Mouse (Mus musculus) heart, postnatal 0 days (tissue): ENCODE measurements at regions not wholly inside any gene's neighbourhood (a gene's known extent, or its start where the extent isn't known, plus 50 kb on each side); places are given as distances from the start of the nearest gene placed in this dataset.

Experiments
- ATAC-seq: fragments of 200-750 bp; cut with Nextera tagmentation; 2 replicates; pipeline ENCODE4 v1.8.0; 2017; ENCODE audit warnings: low read depth, moderate number of reproducible peaks, moderate library complexity; ENCODE audit not compliant: insufficient read depth
- DNase-seq: peaks from one replicate; pipeline ENCODE4 v3.0.0-alpha.2; 2016; ENCODE audit warnings: low spot score
- H3K27ac ChIP-seq: fragments of 300-500 bp; sonication (generic); 2 replicates; pipeline ENCODE4 v1.5.1; 2014; ENCODE audit warnings: low read depth, mild to moderate bottlenecking
- H3K27me3 ChIP-seq: fragments of 300-500 bp; sonication (generic); 2 replicates; pipeline ENCODE4 v1.6.1; 2014; ENCODE audit warnings: low read length, mixed read lengths; ENCODE audit not compliant: control insufficient read depth, insufficient read depth
- H3K36me3 ChIP-seq: fragments of 300-500 bp; sonication (generic); replicated peaks from 2 replicates; pipeline ENCODE4 v1.6.1; 2014; ENCODE audit warnings: low read length, mixed read lengths; ENCODE audit not compliant: control insufficient read depth, insufficient read depth
- H3K4me1 ChIP-seq: fragments of 300-500 bp; sonication (generic); 2 replicates; pipeline ENCODE4 v1.6.1; 2014; ENCODE audit warnings: antibody characterized with exemption; ENCODE audit not compliant: control insufficient read depth, insufficient read depth
- H3K4me2 ChIP-seq: fragments of 300-500 bp; sonication (generic); 2 replicates; pipeline ENCODE4 v1.6.1; 2014; ENCODE audit warnings: low read depth, mild to moderate bottlenecking, low read length, moderate library complexity
- H3K4me3 ChIP-seq: fragments of 300-500 bp; sonication (generic); 2 replicates; pipeline ENCODE4 v1.5.1; 2014; ENCODE audit warnings: low read depth, low read length
- H3K9ac ChIP-seq: fragments of 300-500 bp; sonication (generic); replicated peaks from 2 replicates; pipeline ENCODE4 v1.6.1; 2014; ENCODE audit warnings: low read depth, low read length, mixed read lengths
- H3K9me3 ChIP-seq: fragments of 300-500 bp; sonication (generic); replicated peaks from 2 replicates; pipeline ENCODE4 v1.6.1; 2016; ENCODE audit warnings: low read length; ENCODE audit not compliant: control insufficient read depth
- CTCF ChIP-seq: IDR thresholded peaks from 2 replicates; pipeline ENCODE4 v1.5.1; 2016; ENCODE audit warnings: antibody characterized with exemption, control low read depth, low read depth
- EP300 ChIP-seq: IDR thresholded peaks from 2 replicates; pipeline ENCODE4 v1.6.1; 2016; ENCODE audit warnings: antibody characterized with exemption, low read depth
- WGBS: fragments of 180-500 bp; shearing (Covaris S2); extraction: QIAGEN DNeasy Blood & Tissue Kit; methylation state at CpG from one replicate; pipeline ENCODE4 v1.1.7; 2014; 5-methylcytosine and 5-hydroxymethylcytosine counted together

- Histone ChIP-seq H3K9me3 (no peaks in the 10 kb centered on the region), H3K9ac (no peak overlapping the region), H3K4me1 (no peaks in the 10 kb centered on the region), H3K27me3 (no peaks in the 10 kb centered on the region), H3K4me3 (no peak overlapping the region), H3K36me3 (no peaks in the 10 kb centered on the region), H3K27ac (no peak overlapping the region), H3K4me2 (no peak overlapping the region)
- 63% methylated on average over 3 of the region's 3 CpGs for WGBS
- DNase-seq (no peak), ATAC-seq (no peak)
- TF ChIP-seq CTCF, result no peak
- no peak for TF ChIP-seq EP300
Observed at GRCm38 (mm10) chr3:54048091-54048670, 107.7 kb upstream of the Trpc4 start.

- Histone ChIP-seq H3K9ac (no peak overlapping the region), H3K9me3 (no peaks in the 10 kb centered on the region), H3K27me3 (no peaks in the 10 kb centered on the region), H3K4me1 (no peaks in the 10 kb centered on the region), H3K27ac (no peak overlapping the region), H3K36me3 (no peaks in the 10 kb centered on the region), H3K4me3 (no peak overlapping the region), H3K4me2 (no peak overlapping the region)
- no peak for TF ChIP-seq CTCF
- TF ChIP-seq EP300, result no peak
- ATAC-seq (no peak), DNase-seq (peak; percentile 8)
- WGBS, result 51% methylated on average over 4 of the region's 4 CpGs
Observed at GRCm38 (mm10) chr3:54027365-54027764, 128.5 kb upstream of the Trpc4 start.

GRCm38 (mm10) chr3:54020196-54020595 is 135.6 kb upstream of the Trpc4 start:
- TF ChIP-seq EP300, result no peak
- TF ChIP-seq CTCF, result no peak
- H3K9me3 ChIP-seq, result no peaks in the 10 kb centered on the region
- no peak overlapping the region for H3K27ac ChIP-seq
- H3K36me3 ChIP-seq, result no peaks in the 10 kb centered on the region
- DNase-seq (no peak), ATAC-seq (no peak)
- no peak overlapping the region for H3K9ac ChIP-seq
- 74% methylated on average over 4 of the region's 4 CpGs for WGBS
- H3K27me3 ChIP-seq, result no peaks in the 10 kb centered on the region
- H3K4me3 ChIP-seq, result no peak overlapping the region
- H3K4me1 ChIP-seq, result no peaks in the 10 kb centered on the region
- H3K4me2 ChIP-seq, result no peak overlapping the region

- ATAC-seq (no peak), DNase-seq (no peak)
- Histone ChIP-seq H3K9me3 (no peaks in the 10 kb centered on the region), H3K9ac (no peak overlapping the region), H3K27ac (no peak overlapping the region), H3K4me2 (no peak overlapping the region), H3K27me3 (no peaks in the 10 kb centered on the region), H3K4me3 (no peak overlapping the region), H3K36me3 (no peaks in the 10 kb centered on the region), H3K4me1 (no peaks in the 10 kb centered on the region)
- TF ChIP-seq CTCF (no peak), EP300 (no peak)
- WGBS, result 24% methylated on average over 4 of the region's 4 CpGs
Observed at GRCm38 (mm10) chr3:54017943-54018649, 137.7 kb upstream of the Trpc4 start.

GRCm38 (mm10) chr3:54016877-54017276 is 139.0 kb upstream of the Trpc4 start:
- H3K27ac ChIP-seq, result no peak overlapping the region
- TF ChIP-seq CTCF, result no peak
- no peak for TF ChIP-seq EP300
- no peak overlapping the region for H3K9ac ChIP-seq
- H3K4me2 ChIP-seq, result no peak overlapping the region
- no peaks in the 10 kb centered on the region for H3K9me3 ChIP-seq
- 81% methylated on average over 5 of the region's 5 CpGs for WGBS
- no peaks in the 10 kb centered on the region for H3K27me3 ChIP-seq
- no peaks in the 10 kb centered on the region for H3K4me1 ChIP-seq
- no peaks in the 10 kb centered on the region for H3K36me3 ChIP-seq
- ATAC-seq (no peak), DNase-seq (no peak)
- H3K4me3 ChIP-seq, result no peak overlapping the region

- TF ChIP-seq EP300, result no peak
- TF ChIP-seq CTCF, result no peak
- Histone ChIP-seq H3K36me3 (no peaks in the 10 kb centered on the region), H3K9me3 (no peaks in the 10 kb centered on the region), H3K27ac (no peak overlapping the region), H3K4me2 (no peak overlapping the region), H3K27me3 (no peaks in the 10 kb centered on the region), H3K4me3 (no peak overlapping the region), H3K9ac (no peak overlapping the region), H3K4me1 (no peaks in the 10 kb centered on the region)
- DNase-seq, result no peak
- 76% methylated on average over 2 of the region's 2 CpGs for WGBS
- ATAC-seq, result no peak
Observed at GRCm38 (mm10) chr3:54011016-54011415, 144.8 kb upstream of the Trpc4 start.
